Mouse (Mus musculus): ENCODE measurements around the gene Bcar3.

DNA sequence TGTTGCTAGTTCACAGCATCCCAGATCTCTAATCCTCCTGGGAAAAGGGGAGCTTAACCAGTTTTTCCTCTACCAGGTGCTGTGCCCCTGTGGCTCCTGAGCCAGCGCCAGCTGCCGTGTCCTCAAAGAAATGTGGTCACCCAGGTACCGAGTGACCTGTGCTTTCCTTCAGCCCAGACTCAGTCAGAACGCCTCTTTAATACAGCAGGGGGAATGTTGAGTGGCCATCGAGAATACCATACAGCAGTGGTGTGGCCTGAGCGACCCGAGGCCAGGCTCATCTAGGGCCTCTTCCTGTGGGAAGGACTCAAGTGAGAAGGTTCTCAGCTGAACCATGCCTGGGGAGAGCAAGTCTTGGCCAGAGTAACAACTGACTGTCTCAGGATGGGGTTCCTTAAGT, 156.1 kb downstream of the Bcar3 start:
- TF ChIP-seq CTCF (conservative IDR thresholded peaks at IDR 0.05 in 1 of 2, IDR thresholded peaks at IDR 0.05 in 1 of 2; ENCODE audit: low read depth in 2 of 2, low read length in 2 of 2) = no peak
- TF ChIP-seq NRF1 (IDR thresholded peaks at IDR 0.05; ENCODE audit: low read depth, low read length) = no peak
- TF ChIP-seq EP300 (IDR thresholded peaks at IDR 0.05; ENCODE audit: low read length) = no peak
- TF ChIP-seq ZNF384 (IDR thresholded peaks at IDR 0.05; ENCODE audit: low read depth, low read length) = no peak
- TF ChIP-seq ZC3H11A (IDR thresholded peaks at IDR 0.05; ENCODE audit: low read depth, low read length) = no peak
- no peak for TF ChIP-seq MYC (IDR thresholded peaks at IDR 0.05; ENCODE audit: low read depth, low read length)
